Mouse (Mus musculus) embryo, embryonic 11 days (tissue): ENCODE measurements around the gene Morn4.

Source experiments
- DNase-seq: peaks from one replicate; pipeline ENCODE4 v3.0.0-alpha.2; 2015

Gene Morn4

DNA sequence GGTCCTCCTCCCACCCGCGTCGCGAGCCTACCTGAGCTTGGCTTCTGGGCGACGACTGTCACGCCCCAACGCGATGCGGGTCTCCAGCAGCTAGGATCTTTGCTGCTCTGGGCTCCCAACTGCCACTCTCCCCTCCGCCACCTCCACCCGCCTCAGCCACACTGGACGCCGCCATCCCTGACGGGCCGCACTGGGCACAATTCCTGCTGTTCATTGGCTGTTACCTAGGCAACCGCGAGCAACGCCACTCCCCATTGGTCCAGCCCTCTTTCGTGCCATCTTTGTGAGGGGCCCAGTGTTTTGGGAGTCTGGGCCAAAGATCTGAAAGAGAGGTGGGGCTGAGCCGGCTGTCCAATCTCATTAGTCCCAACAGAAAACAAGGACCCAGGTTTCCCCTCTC is at the start of gene Morn4:
Morn4 (minus strand) TSS at position 192 of the 400 bp plus-strand sequence.
- DNase-seq: peak; percentile 95

DNA sequence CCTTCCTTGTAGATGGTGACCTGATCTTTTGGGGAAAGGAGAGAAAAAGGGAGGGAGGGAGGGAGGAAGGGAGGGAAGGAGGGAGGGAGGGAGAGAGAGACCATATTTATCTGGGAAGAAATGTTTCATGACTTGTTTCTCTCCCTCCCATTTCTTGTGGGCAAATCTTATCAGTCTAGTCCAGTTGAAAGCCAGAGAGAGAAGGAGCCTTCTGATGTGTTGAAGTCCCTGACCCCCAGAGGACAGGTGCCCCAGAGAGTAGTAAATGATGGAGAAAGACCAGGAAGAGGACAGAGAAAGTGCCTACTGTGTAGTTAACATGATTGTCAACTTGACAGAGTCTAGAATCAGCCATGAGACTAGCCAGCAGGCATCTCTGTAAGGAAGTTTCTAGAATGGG is 48.9 kb upstream of the Morn4 start:
- DNase-seq: no peak

DNA sequence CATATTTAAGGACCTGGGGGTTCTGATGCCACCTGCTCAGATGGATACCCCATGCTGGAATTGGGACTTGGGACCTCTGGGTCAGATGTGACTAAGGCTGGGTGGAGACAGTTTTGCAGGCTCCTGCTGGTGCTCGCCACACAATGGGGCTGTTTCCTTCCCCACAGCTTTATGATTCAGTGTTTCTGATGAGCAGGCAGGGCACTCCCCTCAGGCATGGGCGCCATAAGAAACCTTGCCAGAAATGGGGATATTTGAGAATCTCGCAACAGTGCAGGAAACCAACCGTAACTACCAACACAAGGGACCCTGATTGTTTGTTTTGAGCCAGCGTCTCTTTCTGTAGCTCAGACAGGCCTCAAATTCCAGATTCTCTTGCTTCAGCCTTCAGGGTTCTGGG is 44.9 kb upstream of the Morn4 start:
- no peak for DNase-seq

DNA sequence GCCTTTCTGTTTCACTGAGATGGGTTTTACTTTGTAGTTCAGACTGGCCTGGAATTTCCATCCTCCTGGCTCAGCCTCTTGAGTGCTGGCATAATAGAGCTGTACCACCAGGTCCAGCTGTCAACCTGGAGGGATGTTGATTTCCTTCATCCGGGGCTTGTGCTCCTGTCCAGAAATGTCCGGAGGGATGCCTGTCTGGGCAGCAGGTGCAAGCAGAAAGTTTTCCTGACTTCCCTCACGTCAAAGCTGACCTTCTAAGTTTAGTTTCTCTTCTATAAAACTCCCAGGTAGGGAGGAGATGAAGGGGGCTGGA is 44.1 kb upstream of the Morn4 start:
- no peak for DNase-seq

DNA sequence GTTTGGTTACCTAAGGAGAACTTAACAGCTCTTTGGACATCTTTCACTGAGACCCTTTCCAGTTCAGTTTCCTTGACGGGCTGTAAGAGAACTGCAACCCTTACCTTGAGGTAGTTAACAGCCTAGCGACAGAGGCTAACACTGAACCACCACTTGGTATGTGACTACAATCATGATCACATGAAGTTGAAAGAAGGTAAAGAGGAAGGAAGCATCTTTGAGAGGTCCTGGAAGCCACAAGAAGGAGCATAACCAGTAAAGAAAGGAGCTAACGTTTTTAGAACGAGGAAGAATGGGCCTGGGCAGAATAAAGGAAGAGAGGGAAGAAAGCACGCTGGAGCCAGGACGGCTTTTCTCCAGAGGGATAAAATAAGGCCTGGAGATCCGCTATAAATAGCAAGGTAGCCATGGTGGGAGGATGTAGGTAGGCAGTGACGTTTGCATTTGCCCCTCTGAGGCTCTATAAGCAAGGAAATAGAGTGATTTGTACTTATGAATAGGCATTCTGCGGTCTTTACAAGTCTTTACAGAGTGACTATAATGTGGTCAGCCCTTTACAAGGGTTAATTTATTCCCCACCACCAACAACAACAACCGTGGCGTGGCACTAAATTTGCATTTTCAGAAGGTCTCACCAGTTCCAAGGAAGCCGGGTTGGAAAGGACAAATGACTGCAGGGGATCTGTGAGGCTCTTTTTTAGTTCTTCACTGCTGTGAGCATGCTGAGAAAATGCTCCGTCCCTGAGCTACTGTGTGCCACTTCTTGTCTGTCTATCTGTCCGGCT is 43.5 kb upstream of the Morn4 start:
- DNase-seq: no peak

DNA sequence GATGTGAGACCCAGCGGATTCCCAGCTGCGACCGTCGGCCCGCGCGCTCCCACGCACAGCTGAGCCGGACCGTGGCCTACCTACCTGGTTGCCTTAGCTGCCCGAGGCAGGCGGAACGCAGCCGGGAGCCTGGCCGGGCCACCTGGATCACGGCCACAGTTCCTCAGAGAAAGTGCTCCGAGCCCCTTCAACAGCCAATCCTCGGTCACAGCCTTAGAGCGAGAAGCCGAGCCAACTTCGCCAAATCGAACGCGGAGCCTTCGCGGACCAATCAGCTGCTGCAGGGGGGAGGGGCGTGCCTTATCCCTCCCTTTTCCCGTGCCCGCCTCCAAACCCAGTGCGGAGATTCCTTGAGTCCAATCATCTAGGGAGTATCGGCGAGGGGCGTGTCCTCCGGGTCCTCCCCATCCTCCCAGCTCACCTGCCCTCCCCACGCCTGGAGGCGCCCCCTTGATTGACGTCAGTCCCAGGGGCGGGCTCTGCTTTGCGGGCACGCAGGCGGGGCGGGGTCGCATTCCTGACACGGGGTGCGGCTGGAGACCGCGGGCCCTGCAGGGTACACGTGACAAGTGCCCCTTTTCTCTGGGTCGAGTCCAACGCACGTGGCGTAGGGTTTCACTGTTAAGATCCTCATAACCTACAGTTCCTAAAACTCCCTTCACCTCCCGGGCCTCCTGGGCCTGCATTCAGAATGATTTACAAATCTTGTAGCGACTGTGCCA is 42.8 kb upstream of the Morn4 start, which contains the start of gene Avpi1:
Avpi1 (minus strand) TSS at position 273 of the 722 bp plus-strand sequence.
- DNase-seq: peak; percentile 98

DNA sequence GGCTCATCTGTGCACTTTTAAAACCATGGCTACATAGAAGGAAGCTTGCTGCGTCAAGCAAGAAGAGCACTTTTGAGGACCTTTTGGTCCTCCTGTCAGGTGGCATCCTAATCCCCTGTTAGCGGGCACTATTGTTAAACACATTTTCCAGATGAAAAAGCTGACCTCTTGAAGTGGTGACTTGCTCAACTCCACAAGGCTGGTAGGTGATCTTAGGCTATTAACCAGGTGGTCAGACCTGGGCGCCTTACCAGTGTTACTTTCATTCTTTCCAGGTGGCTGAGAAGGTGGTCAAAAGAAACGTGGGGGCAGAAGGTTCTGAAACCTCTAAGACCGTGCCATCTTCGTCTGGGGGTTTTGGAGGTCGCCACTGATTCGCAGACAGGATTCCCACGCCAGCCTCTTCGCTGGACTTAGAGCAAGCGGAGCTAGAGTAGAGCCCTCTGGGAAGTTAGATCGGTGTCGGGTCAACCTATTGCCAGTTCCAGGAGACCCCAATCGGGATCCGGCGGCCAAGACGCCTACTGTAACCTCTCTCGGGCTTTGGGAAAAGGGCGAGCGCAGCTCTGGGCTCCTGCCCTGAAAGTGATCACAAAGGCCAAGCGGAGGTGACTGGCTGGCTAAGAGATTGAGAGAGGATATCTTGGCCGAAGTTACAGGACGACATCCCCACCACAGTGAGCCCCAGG is 42.0 kb upstream of the Morn4 start:
- DNase-seq: peak; percentile 37

DNA sequence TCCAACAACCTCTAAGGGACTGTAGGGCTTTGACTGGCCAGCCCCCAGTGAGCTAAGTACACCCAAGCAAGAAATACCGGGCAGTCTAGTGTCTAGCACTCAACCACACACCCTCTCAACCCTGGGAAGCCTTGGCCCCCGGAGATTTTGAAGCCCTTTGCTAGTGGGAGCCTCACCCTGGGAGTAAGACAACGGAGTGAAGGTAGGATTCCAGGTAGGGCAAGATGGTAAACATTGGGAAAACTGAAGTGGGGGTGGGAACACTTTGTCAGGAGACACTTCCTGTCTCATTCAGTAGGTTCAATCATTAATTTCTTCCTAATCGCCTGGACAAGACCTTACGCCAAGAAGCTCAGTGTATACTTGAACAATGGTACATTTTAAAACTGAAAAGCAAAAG is 40.9 kb upstream of the Morn4 start:
- no peak for DNase-seq

DNA sequence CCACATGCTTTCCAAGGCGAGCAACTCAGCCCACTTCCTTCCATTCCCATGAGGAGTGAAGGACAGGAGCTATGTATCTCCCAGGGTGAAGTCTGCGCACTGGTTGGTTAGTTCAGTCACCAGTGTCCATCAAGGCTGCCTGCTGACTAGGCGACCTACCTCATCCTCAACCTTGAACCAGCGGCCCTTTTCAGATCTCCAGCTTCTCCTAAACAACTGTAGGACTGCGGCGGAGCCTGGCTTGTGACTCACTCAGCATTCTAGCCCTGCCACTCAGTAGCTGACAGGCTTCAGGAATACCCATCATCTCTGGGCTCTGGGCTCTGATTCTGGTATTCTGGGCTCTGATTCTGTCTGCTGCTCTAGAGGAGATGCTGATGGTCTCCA is 40.1 kb upstream of the Morn4 start:
- no peak for DNase-seq

DNA sequence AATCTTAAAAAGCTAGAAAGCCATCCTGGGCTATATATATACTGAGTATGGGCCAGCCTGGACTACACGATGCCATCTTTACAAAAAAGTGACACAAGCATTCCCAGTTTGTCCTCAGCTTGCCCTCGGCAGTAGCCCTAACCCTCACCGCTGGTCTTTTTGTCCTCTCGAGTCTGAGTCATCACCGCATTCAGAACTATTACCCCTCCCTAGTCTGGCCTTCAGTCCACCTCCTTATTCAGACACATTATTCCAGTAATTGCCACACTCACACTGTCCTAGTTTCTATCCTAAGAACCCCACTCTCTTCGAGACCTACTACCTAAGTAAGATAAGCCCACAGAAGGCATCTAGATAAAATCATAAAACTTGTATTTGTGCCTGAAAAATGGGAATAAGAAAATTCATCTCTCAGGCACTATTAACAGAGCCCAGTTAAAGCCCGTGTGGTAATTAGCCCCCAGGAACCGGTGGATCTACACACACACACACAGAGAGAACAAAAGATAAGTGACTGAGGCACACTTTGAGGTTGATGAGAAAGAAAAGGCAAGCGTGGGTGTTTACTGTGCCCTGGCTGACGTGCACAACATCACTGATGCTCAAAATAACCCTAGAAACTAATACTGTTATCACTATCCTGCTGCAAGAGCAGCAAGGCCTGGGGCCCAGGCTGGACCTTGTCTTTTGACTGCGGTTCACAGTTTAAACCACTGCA is 39.5 kb upstream of the Morn4 start:
- DNase-seq: no peak

DNA sequence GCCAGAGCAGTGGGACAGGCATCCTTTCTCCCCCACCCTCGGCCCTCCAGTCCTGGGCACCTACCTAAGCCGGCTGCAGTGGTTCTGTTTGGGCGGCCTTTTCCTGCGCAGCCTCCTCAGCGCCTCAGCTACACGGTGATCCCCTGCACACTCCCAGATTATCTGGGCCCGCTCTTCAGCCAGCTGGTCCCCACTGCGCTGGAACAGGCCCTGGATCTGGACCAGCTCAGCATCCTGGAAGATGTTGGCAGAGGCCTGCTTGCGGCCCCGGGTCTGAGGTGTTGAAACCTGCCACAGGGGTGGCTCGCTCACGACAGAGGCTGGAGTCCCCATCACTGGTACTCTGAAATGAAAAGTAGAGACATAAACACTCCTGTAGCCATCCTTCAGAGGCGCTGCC is 38.5 kb upstream of the Morn4 start:
- DNase-seq: no peak

DNA sequence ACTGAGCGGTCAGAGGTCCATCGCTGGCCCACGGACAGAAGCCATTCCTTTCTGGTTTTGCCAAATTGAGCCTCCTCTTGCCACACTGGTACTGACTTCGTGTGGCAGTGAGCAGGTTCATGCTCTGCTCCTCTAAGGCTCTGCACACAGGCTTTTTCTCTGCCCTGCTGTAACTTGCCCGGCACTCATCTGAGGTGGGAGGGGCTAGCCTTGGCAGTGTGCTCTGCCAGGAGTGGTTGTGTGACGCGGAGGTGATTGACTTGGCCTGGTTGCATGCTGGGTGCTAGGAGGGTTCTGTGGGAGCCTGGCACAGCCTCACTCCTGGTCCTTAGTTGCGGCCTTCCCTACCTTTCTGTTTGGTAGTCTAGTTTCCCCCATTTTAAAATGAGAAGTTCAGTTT is 34.3 kb upstream of the Morn4 start:
- no peak for DNase-seq

DNA sequence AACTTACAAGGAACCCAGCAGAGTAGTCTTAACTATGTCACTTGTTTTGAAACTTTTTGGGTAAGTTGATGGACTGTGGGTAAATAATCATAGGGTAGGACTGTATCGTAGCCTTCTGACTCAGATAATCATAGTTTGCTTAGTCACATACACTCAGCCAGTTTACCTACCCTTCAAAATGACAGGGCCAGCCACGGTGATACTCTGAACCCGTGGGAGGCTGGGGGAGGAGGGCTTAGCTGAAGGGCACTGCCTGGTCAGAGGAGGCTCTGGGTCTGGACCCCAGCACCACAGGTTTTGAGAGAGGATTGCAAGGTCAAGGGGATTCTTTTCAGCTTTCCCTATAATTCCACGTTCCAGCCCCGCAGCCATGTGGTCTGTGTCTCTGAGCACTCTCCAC is 32.4 kb upstream of the Morn4 start:
- DNase-seq: no peak

DNA sequence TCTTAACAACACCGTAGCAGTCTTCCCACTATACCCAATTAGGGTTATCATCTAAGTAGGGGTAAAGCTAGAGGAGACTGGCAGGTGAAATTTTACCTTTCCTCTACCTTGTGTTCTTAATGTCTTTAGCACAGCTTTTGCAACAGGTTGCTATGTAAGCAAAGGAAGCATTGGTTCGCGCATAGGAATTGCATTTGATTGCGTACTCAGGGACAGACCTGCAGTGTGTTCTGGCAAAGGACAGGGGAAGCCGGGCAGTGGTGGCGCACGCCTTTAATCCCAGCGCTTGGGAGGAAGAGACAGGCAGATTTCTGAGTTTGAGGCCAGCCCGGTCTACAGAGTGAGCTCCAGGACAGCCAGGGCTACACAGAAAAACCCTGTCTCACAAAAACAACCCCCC is 32.0 kb upstream of the Morn4 start:
- DNase-seq: no peak

DNA sequence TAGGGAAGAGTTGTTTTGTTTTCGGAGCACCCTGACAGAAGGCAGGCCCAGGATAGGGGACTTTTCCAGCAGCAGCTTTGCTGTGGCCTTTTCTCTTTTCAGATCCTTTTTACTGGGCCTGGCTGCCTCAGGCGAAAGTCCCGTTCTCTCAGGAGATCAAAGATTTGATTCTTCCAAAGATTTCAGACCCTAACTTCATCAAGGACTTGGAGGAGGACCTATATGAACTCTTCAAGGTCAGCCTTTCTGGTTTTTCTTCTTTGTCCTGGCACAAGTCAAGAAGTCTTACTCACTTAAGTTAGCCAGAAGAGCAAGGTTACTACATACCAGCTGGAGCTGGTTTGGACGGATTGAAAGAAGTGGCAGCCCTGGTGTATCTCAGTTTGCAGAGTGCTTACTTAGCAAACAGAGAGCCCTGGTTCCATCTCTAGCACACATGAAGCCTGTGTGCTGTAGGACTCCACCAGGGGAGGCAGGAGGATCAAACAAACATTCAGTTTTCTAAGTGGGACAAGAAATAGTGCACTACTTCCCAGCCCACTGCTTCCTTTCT is 29.7 kb upstream of the Morn4 start:
- DNase-seq: no peak

DNA sequence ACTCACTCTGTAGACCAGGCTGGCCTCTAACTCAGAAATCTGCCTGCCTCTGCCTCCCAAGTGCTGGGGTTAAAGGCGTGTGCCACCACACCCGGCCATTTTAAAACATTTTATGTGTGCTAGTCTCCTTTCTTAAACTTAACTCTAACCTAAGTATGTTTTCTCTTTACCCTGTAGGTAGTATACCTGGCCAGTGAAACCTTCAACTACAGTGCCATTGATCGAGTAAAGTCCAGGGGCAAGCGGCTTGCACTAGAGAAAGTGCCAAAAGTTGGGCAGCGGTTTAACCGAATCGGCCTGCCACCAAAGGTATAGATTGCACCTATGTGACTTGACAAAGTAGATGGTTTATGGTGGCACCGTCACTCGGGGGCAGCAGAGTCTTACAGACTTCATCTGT is 18.5 kb upstream of the Morn4 start:
- no peak for DNase-seq

DNA sequence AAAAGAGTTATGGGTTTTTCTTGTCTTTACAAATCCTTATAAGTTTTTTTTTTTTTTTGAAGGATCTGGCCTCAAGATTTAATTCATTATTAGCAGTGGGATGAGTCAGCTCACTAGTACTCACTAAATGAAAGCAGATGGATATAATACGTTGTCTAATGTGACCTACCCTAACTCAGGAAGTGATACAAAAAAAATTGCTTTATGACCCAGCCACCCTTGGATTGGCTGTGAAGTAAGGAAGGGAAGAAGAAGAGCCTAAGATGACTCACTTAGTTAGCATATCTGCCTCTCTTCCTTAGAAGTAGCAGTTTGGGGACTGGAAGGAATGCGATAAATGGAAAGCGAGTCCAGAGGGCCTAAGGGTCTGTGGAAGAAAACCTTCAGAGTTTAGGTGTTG is 13.2 kb upstream of the Morn4 start:
- no peak for DNase-seq

DNA sequence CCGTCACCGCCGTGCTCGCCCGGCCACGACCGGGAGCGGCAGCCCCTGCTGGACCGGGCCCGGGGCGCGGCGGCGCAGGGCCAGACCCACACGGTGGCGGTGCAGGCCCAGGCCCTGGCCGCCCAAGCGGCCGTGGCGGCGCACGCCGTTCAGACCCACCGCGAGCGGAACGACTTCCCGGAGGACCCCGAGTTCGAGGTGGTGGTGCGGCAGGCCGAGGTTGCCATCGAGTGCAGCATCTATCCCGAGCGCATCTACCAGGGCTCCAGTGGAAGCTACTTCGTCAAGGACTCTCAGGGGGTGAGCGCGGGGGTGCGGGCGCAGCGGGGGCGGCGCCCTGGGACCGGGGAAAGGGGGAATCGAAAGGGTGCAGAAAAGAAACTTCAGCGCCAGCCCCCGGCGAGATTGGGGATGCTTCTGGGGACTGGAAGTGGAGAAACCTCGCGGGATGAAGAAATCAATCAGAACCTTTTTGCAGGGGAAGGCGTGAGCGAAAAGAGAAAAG is 4.5 kb upstream of the Morn4 start:
- DNase-seq: no peak

DNA sequence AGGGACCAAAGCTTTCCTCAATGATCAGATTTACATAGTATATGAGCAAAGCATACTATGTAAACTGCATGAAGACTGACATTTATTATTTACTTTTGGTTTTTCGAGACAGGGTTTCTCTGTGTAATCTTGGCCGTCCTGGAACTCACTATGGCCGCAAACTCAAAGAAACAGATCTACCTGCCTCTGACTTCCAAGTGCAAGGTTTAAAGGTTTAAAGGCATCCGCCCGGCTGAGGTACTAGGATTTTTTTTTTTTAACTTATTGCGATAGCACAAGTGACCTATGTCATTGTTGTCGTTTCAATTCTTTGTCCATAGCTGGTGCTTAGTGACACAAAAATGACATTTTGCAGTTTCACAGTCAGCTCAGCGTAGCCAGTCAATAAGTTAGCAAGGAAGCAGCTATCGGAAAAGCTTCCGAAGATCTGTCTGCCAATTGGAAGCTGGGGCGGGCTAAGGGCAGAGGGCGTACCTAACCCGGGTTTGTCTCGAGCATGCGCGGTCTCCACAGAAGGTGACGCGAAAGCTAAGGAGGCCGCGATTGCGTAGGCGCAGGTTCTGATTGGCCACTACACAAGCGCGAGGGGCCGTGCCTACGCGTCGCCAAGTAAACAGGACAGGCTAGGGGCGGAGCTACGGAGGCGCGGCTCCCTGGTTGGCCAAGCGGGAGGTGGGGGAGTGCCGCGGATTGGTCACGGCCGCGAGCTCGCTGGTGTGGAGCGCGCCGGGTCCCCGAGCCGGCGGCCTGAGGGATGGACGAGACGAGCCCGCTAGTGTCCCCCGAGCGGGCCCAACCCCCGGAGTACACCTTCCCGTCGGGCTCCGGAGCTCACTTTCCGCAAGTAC is 3.8 kb upstream of the Morn4 start, which contains the start of gene Pi4k2a:
Pi4k2a (plus strand) TSS at position 723 of the 848 bp plus-strand sequence.
- peak; percentile 100 for DNase-seq

DNA sequence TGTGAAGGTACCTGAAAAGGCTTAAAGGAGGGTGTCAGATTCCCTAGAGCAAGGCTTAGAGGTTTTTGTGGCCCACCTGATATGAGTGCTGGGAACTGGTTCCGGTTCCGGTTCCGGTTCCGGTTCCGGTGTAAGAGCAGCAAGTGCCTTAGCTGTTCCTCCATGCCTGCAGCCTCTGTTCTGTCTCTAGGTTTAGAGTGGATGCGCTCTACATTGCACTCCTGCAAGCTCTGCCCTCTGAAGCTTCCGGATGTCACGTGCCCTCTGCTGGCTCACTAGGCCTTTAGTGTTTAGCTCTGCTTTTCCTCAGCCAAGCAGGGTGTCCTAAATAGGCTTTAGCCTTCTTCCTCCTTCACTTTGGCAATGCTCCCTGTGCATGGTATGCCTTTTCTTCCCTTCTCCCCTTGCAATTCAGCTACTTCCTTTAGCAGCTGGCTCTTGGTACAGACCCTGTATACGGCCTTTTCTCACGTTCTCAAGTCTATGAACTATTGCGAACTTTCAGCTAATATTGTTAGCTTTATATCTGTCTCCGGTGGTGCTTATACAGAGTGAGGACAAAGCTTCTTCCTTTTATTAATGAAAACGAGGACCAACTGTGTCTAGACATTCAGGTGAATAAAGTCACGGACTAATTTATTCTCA is 3.1 kb upstream of the Morn4 start:
- peak; percentile 69 for DNase-seq

DNA sequence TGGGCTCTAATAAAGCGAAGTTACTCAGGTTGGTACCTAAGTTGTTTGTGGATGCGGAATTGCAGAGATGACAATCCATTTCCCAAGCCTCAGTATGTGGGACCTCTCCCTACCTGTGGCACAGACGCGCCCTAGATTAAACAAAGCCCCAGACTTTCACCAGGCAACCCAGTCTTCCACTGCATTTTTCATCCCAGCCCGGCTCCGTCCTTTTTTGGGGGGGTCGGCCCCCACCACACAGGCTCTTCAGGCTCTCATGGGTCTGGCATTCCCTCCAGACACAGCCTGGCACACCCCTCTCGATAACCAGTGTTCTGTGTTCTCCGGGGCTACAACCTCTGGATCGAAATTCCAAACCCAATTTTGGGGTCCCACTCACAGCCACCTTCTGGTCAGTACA is 467 bp downstream of the Morn4 start:
- no peak for DNase-seq
